Mouse (Mus musculus) B cell, adult 67 days (primary cell): Measurements from ENCODE around the gene Pdzd11. TPM values are rescaled to one million over a fixed set of nuclear protein-coding genes. Genes with fewer than 3 reads are reported as not detected.

Experiments
- total RNA-seq, 2 experiments: library from RNA; stranded (reverse); gene quantifications; 4 replicates each; pipeline ENCODE4 v1.2.4; 2023

Gene Pdzd11
- 10 to 100 TPM; 18.9 to 19.6 TPM for total RNA-seq

DNA sequence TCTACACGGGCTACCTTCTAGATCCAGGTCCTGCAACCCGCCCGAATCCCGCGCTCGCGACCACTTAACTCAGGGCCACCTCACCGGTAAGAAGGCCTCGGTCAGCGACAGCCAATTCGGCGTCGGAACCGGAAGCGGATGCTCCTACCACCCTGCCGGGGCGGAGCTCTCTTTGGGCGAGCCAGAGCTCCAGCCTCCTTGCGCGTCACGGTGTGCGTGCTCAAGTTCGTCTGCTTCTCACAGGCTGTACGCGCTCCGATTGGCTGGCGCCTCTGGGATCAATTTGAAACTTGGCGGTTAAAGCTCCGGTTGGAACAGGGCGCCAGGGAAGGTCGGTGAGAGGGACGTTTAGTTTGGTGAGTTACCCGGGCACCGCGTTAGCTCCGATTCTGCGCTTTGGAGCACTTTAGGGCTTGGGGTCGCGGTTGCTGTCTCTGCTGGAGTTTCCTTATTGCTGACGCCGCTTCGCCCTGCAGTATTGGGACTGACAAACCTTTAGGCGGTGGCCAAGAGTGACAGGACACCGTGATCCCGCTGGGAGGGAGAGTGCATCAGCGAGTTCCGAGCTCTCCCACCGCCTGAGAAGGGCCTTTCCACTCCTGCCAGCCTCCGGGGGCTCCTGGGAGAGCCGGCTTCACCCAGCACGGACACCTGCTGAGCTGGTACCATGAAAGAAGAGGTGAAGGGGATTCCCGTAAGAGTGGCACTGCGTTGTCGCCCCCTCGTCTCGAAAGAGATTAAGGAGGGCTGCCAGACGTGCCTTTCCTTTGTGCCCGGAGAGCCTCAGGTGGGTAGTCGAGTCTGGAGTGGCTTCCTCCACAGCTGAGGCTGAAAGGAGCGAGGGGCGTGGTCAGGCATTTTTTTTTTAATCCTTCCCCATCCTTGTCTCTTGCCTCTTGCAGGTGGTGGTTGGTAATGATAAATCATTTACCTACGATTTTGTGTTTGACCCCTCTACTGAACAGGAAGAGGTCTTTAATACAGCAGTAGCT lies at the start of gene Pdzd11:
Pdzd11 (minus strand) TSS at position 767 of the 992 bp plus-strand sequence.

DNA sequence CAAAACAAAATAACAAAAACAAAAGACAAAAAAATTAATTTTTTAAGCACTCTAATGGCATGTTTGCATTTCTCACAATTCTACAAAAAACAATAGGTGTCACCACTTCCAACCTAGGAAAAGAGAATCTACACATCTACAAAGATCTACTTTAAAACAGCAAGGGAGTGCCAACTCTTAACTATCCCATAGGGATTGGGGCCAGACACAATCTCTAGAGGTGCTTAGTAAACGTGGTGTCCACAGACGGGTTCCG lies 894 bp downstream of the Pdzd11 start, which contains the start of gene Kif4:
Kif4 (plus strand) TSS at position 192 of the 256 bp plus-strand sequence.

DNA sequence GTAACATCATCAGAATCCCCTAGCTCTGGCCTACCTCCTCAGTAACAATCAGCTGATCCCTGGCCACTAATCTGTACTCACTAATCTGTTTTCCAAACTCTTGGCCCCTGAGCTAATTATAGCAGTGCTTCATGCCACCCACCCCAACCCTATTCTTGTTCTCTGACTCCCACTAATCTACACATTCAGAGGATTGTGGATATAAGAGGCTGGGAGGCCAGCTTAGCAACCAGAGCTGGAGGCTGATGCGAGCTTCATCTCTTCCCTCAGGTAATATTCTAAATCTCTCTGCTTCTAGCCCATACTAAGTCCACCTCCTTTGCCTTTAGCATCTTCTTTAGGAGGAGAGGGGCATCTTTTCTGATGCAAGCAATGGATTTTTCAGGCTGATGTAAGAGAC lies 21.1 kb downstream of the Pdzd11 start, which contains the start of gene Arr3:
Arr3 (plus strand) TSS at position 184 of the 400 bp plus-strand sequence.

DNA sequence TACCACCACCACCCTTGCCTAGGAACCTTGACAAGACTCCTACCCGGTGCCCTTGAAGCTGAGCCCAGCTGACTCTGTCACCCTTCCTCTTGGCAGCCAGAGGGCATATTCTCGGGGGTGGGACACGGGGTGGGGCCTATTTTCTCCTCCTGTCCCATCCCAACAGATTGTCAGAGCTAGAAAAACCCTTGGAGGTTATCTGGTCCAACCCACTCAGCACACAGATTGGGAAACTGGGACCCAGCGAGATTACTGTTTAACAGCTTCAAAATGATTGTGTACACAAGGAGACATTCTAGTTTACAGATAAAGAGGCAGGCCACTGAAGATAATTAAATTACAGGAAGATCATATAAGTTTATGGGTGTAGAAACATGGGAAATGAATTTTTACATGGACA lies 31.6 kb downstream of the Pdzd11 start, which contains the start of gene P2ry4:
P2ry4 (minus strand) TSS at position 79 of the 400 bp plus-strand sequence.

Other genes with a start within 250 kb of the Pdzd11 start
- gene Otud6a, start 197.6 kb downstream of the Pdzd11 start, total RNA-seq: not detected
- gene Awat2, start 183.9 kb downstream of the Pdzd11 start, total RNA-seq: under 1 TPM; 0.44 to 0.73 TPM
- gene Igbp1, start 132.3 kb downstream of the Pdzd11 start, total RNA-seq: 10 to 100 TPM; 56.0 to 56.8 TPM
- gene Dgat2l6, start 101.7 kb downstream of the Pdzd11 start, total RNA-seq: not detected
- gene Awat1, start 54.3 kb downstream of the Pdzd11 start, total RNA-seq: not detected
- not detected for gene P2ry4, start 31.7 kb downstream of the Pdzd11 start, total RNA-seq
- gene Arr3, start 21.1 kb downstream of the Pdzd11 start, total RNA-seq: not detected
- gene Kif4, start 831 bp downstream of the Pdzd11 start, total RNA-seq: 1 to 10 TPM; 1.2 to 1.3 TPM
- gene Gdpd2, start 103.3 kb upstream of the Pdzd11 start, total RNA-seq: under 1 TPM in 1 of 2 experiments, not detected in 1; 0.38 TPM
- 1 to 10 TPM; 5.3 to 5.5 TPM for gene Dlg3, start 141.2 kb upstream of the Pdzd11 start, total RNA-seq